Mouse (Mus musculus): ENCODE results near the gene Trim71.
"Not testable (repeated sequence)": the region's sequence is repeated elsewhere in the genome, so short reads cannot be mapped to it uniquely, and the experiment has no call there.

The Trim71 gene

GRCm38 (mm10) chr9:114525891-114526290, 38.3 kb downstream of the Trim71 start:
- no peak for DNase-seq (ENCODE audit: low spot score)

- no peak for DNase-seq (ENCODE audit: low spot score)
Measured at GRCm38 (mm10) chr9:114525073-114525633, 39.0 kb downstream of the Trim71 start.

- DNase-seq (ENCODE audit: low spot score): no peak
Measured at GRCm38 (mm10) chr9:114522501-114522900, 41.7 kb downstream of the Trim71 start.

- no peak for DNase-seq (ENCODE audit: low spot score)
Measured at GRCm38 (mm10) chr9:114522041-114522440, 42.1 kb downstream of the Trim71 start.

- DNase-seq (ENCODE audit: low spot score): not testable (repeated sequence)
Measured at GRCm38 (mm10) chr9:114520529-114520928, 43.6 kb downstream of the Trim71 start.

- DNase-seq (ENCODE audit: low spot score): no peak
Measured at GRCm38 (mm10) chr9:114518812-114519477, 45.2 kb downstream of the Trim71 start.

- no peak for DNase-seq (ENCODE audit: low spot score)
Measured at GRCm38 (mm10) chr9:114517924-114518497, 46.2 kb downstream of the Trim71 start.

GRCm38 (mm10) chr9:114515364-114515763, 48.8 kb downstream of the Trim71 start, which contains the start of gene C130032M10Rik:
Gene C130032M10Rik, plus strand, starts transcription at chr9:114515697.
- DNase-seq (ENCODE audit: low spot score): peak; percentile 39

GRCm38 (mm10) chr9:114512831-114513230, 51.3 kb downstream of the Trim71 start:
- no peak for DNase-seq (ENCODE audit: low spot score)

GRCm38 (mm10) chr9:114509785-114510184, 54.4 kb downstream of the Trim71 start:
- no peak for DNase-seq (ENCODE audit: low spot score)

- DNase-seq (ENCODE audit: low spot score): no peak
Measured at GRCm38 (mm10) chr9:114507421-114507820, 56.7 kb downstream of the Trim71 start.

- DNase-seq (ENCODE audit: low spot score): no peak
Measured at GRCm38 (mm10) chr9:114506564-114506963, 57.6 kb downstream of the Trim71 start.

GRCm38 (mm10) chr9:114504816-114505215, 59.4 kb downstream of the Trim71 start, which contains the start of gene Ccr4:
Gene Ccr4, minus strand, starts transcription at chr9:114504916.
- no peak for DNase-seq (ENCODE audit: low spot score)

GRCm38 (mm10) chr9:114502711-114503427, 61.3 kb downstream of the Trim71 start:
- no peak for DNase-seq (ENCODE audit: low spot score)

- DNase-seq (ENCODE audit: low spot score): no peak
Measured at GRCm38 (mm10) chr9:114501913-114502312, 62.3 kb downstream of the Trim71 start.

- no peak for DNase-seq (ENCODE audit: low spot score)
Measured at GRCm38 (mm10) chr9:114501111-114501510, 63.1 kb downstream of the Trim71 start.

GRCm38 (mm10) chr9:114499783-114500515, 64.2 kb downstream of the Trim71 start:
- DNase-seq (ENCODE audit: low spot score): peak; percentile 82

- DNase-seq (ENCODE audit: low spot score): peak; percentile 96
Measured at GRCm38 (mm10) chr9:114498218-114498617, 66.0 kb downstream of the Trim71 start.

GRCm38 (mm10) chr9:114496469-114496868, 67.7 kb downstream of the Trim71 start:
- no peak for DNase-seq (ENCODE audit: low spot score)

- no peak for DNase-seq (ENCODE audit: low spot score)
Measured at GRCm38 (mm10) chr9:114487481-114488258, 76.5 kb downstream of the Trim71 start.

- DNase-seq (ENCODE audit: low spot score): no peak
Measured at GRCm38 (mm10) chr9:114486808-114487207, 77.4 kb downstream of the Trim71 start.
